Mouse (Mus musculus) MEL (cell line): ENCODE results near the gene Aars. TPM values are rescaled to one million over a fixed set of nuclear protein-coding genes. Genes with fewer than 3 reads are reported as not detected.

Experiments used
- DNase-seq: peaks from one replicate; pipeline ENCODE4 v3.0.0; 2011; ENCODE audit warnings: low read depth, low spot score
- H3K27ac ChIP-seq: 2 replicates; pipeline ENCODE4 v1.5.1; 2012; ENCODE audit warnings: low read depth, mild to moderate bottlenecking, control low read depth, low read length, moderate library complexity; ENCODE audit not compliant: control insufficient read depth
- H3K27me3 ChIP-seq, 2 experiments: fragments of 150-350 bp in 1 of 2; sonication (generic) in 1 of 2; 2 replicates each; pipeline ENCODE4 v1.6.1; 2012; ENCODE audit warnings: low read length in 2 of 2, mild to moderate bottlenecking in 2 of 2, improper control_type of control experiment in 1 of 2, moderate library complexity in 1 of 2; ENCODE audit not compliant: insufficient read depth in 2 of 2, control insufficient read depth in 1 of 2
- H3K36me3 ChIP-seq, 2 experiments: 2 replicates each; pipeline ENCODE4 v1.6.1; 2012 to 2014; ENCODE audit warnings: low read length in 2 of 2, improper control_type of control experiment in 1 of 2, inconsistent platforms in 1 of 2, mild to moderate bottlenecking in 1 of 2; ENCODE audit not compliant: insufficient read depth in 2 of 2, control insufficient read depth in 1 of 2
- H3K4me1 ChIP-seq, 2 experiments: fragments of 150-350 bp in 1 of 2; sonication (generic) in 1 of 2; 2 replicates each; pipeline ENCODE4 v1.6.1; 2012; ENCODE audit warnings: low read length in 2 of 2, improper control_type of control experiment in 1 of 2, mild to moderate bottlenecking in 1 of 2; ENCODE audit not compliant: insufficient read depth in 2 of 2, control insufficient read depth in 1 of 2
- H3K4me3 ChIP-seq, 2 experiments: fragments of 150-350 bp in 1 of 2; sonication (generic) in 1 of 2; 2 replicates each; pipeline ENCODE4 v1.5.1; 2012; ENCODE audit warnings: low read depth in 2 of 2, low read length in 2 of 2, mild to moderate bottlenecking in 2 of 2, moderate library complexity in 2 of 2, control low read depth in 1 of 2, improper control_type of control experiment in 1 of 2; ENCODE audit not compliant: control insufficient read depth in 1 of 2, insufficient read depth in 1 of 2
- H3K79me2 ChIP-seq: 2 replicates; pipeline ENCODE4 v1.6.1; 2012; ENCODE audit warnings: mild to moderate bottlenecking, low read length, moderate library complexity; ENCODE audit not compliant: control insufficient read depth, poor library complexity, insufficient read depth
- H3K9ac ChIP-seq: 2 replicates; pipeline ENCODE4 v1.6.1; 2012; ENCODE audit warnings: low read depth, mild to moderate bottlenecking, control low read depth, low read length, moderate library complexity; ENCODE audit not compliant: control insufficient read depth, poor library complexity, severe bottlenecking
- H3K9me3 ChIP-seq: fragments of 150-350 bp; sonication (generic); replicated peaks from 2 replicates; pipeline ENCODE4 v1.6.1; 2012; ENCODE audit warnings: mild to moderate bottlenecking, low read length, improper control_type of control experiment, moderate library complexity; ENCODE audit not compliant: insufficient read depth
- CHD1 ChIP-seq: IDR thresholded peaks from 2 replicates; pipeline ENCODE4 v1.6.1; 2012; ENCODE audit warnings: low read depth, mild to moderate bottlenecking, inconsistent platforms, low read length, improper control_type of control experiment
- EP300 ChIP-seq, 2 experiments: IDR thresholded peaks; 2 replicates each; pipeline ENCODE4 v1.6.1; 2011; ENCODE audit warnings: improper control_type of control experiment in 2 of 2, low read length in 2 of 2, low read depth in 1 of 2, mild to moderate bottlenecking in 1 of 2
- GABPA ChIP-seq: IDR thresholded peaks from 2 replicates; pipeline ENCODE4 v1.6.1; 2012; ENCODE audit warnings: low read depth, mild to moderate bottlenecking, inconsistent platforms, low read length, improper control_type of control experiment, moderate library complexity
- MAX ChIP-seq: IDR thresholded peaks from 2 replicates; pipeline ENCODE4 v1.6.1; 2011; ENCODE audit warnings: low read length, improper control_type of control experiment
- MXI1 ChIP-seq: IDR thresholded peaks from 2 replicates; pipeline ENCODE4 v1.6.1; 2011; ENCODE audit warnings: mild to moderate bottlenecking, low read depth, low read length, improper control_type of control experiment
- MYB ChIP-seq: IDR thresholded peaks from 2 replicates; pipeline ENCODE4 v1.6.1; 2011; ENCODE audit warnings: mild to moderate bottlenecking, low read depth, low read length, improper control_type of control experiment
- MYC ChIP-seq: IDR thresholded peaks from 2 replicates; pipeline ENCODE4 v1.6.1; 2011; ENCODE audit warnings: low read depth, mild to moderate bottlenecking, low read length, improper control_type of control experiment, moderate library complexity
- NRF1 ChIP-seq: IDR thresholded peaks from 2 replicates; pipeline ENCODE4 v1.6.1; 2014; ENCODE audit warnings: low read depth, mild to moderate bottlenecking, inconsistent platforms, low read length, improper control_type of control experiment, moderate library complexity; ENCODE audit not compliant: poor library complexity, insufficient read depth, severe bottlenecking
- POLR2A ChIP-seq, 2 experiments: IDR thresholded peaks; 2 replicates each; pipeline ENCODE4 v1.6.1; 2011 to 2012; ENCODE audit warnings: low read length in 2 of 2, mild to moderate bottlenecking in 2 of 2, control low read depth in 1 of 2, improper control_type of control experiment in 1 of 2, low read depth in 1 of 2, moderate library complexity in 1 of 2; ENCODE audit not compliant: control insufficient read depth in 1 of 2, insufficient read depth in 1 of 2, poor library complexity in 1 of 2
- POLR2AphosphoS2 ChIP-seq: IDR thresholded peaks from 2 replicates; pipeline ENCODE4 v1.6.1; 2011; ENCODE audit warnings: low read length, improper control_type of control experiment
- POLR2AphosphoS5 ChIP-seq: IDR thresholded peaks from 2 replicates; pipeline ENCODE4 v1.6.1; 2012; ENCODE audit warnings: low read depth, borderline replicate concordance, mild to moderate bottlenecking, inconsistent platforms, low read length, moderate library complexity, mixed read lengths
- SMC3 ChIP-seq: IDR thresholded peaks from 2 replicates; pipeline ENCODE4 v1.6.1; 2011; ENCODE audit warnings: low read depth, low read length, improper control_type of control experiment
- TCF12 ChIP-seq: IDR thresholded peaks from 2 replicates; pipeline ENCODE4 v1.6.1; 2014; ENCODE audit warnings: low read depth, mild to moderate bottlenecking, inconsistent platforms, low read length, improper control_type of control experiment, moderate library complexity
- ZMIZ1 ChIP-seq: IDR thresholded peaks from 2 replicates; pipeline ENCODE4 v1.6.1; 2012; ENCODE audit warnings: low read depth, mild to moderate bottlenecking, inconsistent platforms, low read length, improper control_type of control experiment, moderate library complexity
- polyA plus RNA-seq, 2 experiments: library from polyadenylated mRNA; stranded (reverse) in 1 of 2; unstranded in 1 of 2; fragments of >175 nt in 1 of 2; fragments of >200 nt in 1 of 2; gene quantifications; 2 replicates each; pipeline versions ENCODE4 v1.2.1 to v1.2.4; 2012; ENCODE audit warnings: low replicate concordance in 2 of 2, low read depth in 1 of 2; ENCODE audit not compliant: insufficient read length in 2 of 2, insufficient read depth in 1 of 2, missing spikeins in 1 of 2
- total RNA-seq: library from RNA; depleted of rRNA; stranded (reverse); fragments of 300-350 nt; gene quantifications from 2 replicates; pipeline ENCODE4 v1.2.3, GENCODE M21; 2012

Aars gene
- total and polyA plus RNA-seq, 3 experiments: 25.1 to 162 (median 106) TPM

DNA sequence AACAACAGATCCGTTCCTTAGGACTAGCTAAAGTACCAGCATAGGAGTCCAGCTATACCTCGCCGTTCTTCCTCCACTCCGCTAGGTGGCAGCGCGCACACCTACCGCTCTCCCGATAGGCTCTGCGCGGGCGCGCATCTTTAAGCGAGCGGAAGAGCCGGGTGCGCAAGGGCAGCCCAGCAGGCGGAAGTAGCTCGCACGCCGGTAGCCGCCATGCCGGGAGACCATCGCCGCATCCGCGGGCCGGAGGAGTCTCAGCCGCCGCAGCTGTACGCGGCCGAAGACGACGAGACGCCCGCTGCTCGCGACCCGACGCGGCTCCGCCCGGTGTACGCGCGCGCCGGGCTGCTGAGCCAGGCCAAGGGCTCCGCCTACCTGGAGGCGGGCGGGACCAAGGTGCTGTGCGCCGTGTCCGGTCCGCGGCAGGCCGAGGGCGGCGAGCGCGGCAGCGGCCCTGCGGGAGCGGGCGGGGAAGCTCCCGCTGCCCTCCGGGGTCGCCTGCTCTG is 23.3 kb downstream of the Aars start, which contains the start of gene Exosc6 (continued):
- TF ChIP-seq CHD1 (no peak), GABPA (no peak; the same call in 1 of the 2 replicates)

DNA sequence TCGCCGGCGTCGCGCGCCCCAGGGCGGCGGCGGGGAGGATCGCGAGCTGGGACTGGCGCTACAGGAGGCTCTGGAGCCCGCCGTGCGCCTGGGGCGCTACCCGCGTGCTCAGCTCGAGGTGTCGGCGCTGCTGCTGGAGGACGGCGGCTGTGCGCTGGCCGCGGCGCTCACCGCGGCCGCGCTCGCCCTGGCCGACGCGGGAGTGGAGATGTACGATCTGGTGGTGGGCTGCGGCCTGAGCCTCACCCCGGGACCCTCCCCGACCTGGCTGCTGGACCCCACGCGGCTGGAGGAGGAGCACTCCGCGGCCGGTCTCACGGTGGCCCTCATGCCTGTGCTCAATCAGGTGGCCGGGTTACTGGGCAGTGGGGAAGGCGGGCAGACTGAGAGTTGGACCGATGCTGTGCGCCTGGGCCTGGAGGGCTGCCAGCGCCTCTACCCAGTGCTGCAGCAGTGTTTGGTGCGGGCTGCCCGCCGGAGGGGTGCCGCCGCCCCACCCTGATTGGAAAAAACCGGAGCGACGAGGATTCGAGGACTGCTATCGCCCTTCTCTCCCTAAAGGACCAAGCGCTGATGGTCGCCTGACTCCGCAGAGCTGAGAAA is 23.8 kb downstream of the Aars start:
- H3K27ac ChIP-seq: peak overlapping the region; percentile 90
- peak overlapping the region; percentile 98 for H3K9ac ChIP-seq
- TF ChIP-seq CHD1 (no peak), MAX (no peak), MYB (no peak), MYC (peak; percentile 6; the same call in 1 of the 2 replicates), POLR2A (IDR thresholded peaks at IDR 0.05; ENCODE audit: control insufficient read depth in 1 of 2, insufficient read depth in 1 of 2, low read depth in 1 of 2, low read length in 2 of 2, poor library complexity in 1 of 2) (peak in 1 of 2 experiments; percentile 4; a peak in 1 of 4 replicates), TCF12 (no peak)
- no peaks in the 10 kb centered on the region for H3K27me3 ChIP-seq
- peak; percentile 52 for DNase-seq
- H3K79me2 ChIP-seq: peaks cover 20% of the 10 kb centered on the region
- H3K4me3 ChIP-seq: peak overlapping the region; percentile 62 to 98
- no peaks in the 10 kb centered on the region for H3K9me3 ChIP-seq
- peaks cover 4 to 27% of the 10 kb centered on the region in 2 experiments for H3K4me1 ChIP-seq
- H3K36me3 ChIP-seq: peaks cover 9 to 23% of the 10 kb centered on the region in 2 experiments; a peak in 3 of 4 replicates

DNA sequence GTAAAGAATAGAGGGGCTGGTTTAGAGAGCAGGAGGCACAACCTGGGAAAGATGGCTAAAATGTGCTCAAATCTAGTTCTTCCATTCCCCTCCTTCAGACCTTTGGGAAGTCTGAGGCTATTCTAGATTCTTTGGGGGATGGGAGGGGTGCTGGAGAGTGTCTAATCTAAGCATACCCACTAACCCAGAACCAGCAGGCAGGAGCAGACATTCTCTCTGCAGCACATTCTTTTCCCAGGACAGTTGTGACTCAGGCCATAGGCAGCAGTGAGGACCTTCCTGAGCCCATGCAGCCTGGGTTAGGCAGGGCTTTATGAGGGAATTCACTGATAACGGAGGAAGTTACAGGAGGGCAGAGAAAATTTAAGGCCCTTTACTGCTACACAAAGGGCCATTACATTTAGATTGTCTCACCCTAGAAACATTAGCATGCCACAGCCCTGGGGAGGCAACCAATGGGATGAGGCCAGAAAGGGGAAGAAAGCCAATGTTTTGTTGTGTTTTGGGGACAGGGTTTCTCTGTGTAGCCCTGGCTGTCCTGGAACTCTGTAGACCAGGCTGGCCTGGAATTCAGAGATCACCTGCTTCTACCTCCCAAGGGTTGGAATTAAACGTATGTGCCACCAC is 26.1 kb downstream of the Aars start:
- Histone ChIP-seq H3K4me1 (peaks cover 4 to 33% of the 10 kb centered on the region in 2 experiments), H3K27me3 (no peaks in the 10 kb centered on the region)

More for the DNA sequence above, 26.1 kb downstream of the Aars start:
- peak; percentile 79 for DNase-seq
- Histone ChIP-seq H3K79me2 (peaks cover 20% of the 10 kb centered on the region), H3K36me3 (peaks cover 1 to 26% of the 10 kb centered on the region in 2 experiments; a peak in 3 of 4 replicates), H3K9me3 (no peaks in the 10 kb centered on the region), H3K27ac (peak overlapping the region; percentile 32), H3K9ac (no peak overlapping the region), H3K4me3 (no peak overlapping the region)
- 0 out of 2 replicates have a peak, but pooled peaks have one; percentile 24 for TF ChIP-seq POLR2AphosphoS2
- TF ChIP-seq NRF1: no peak
- no peak for TF ChIP-seq POLR2AphosphoS5
- peak; percentile 8; the same call in 1 of the 2 replicates for TF ChIP-seq ZMIZ1
- TF ChIP-seq SMC3: peak; percentile 12
- peak; percentile 44; the same call in 1 of the 2 replicates for TF ChIP-seq MXI1
- TF ChIP-seq EP300 (IDR thresholded peaks at IDR 0.05; ENCODE audit: low read depth in 1 of 2, low read length in 2 of 2): 0 out of 4 replicates have a peak, but pooled peaks of 1 of the 2 experiments have one; percentile 16
